Mouse (Mus musculus): Measurements from ENCODE around the gene Dok5.
A peak's percentile ranks its signal among the peaks of the same experiment; 100 is the strongest.

Gene Dok5

DNA sequence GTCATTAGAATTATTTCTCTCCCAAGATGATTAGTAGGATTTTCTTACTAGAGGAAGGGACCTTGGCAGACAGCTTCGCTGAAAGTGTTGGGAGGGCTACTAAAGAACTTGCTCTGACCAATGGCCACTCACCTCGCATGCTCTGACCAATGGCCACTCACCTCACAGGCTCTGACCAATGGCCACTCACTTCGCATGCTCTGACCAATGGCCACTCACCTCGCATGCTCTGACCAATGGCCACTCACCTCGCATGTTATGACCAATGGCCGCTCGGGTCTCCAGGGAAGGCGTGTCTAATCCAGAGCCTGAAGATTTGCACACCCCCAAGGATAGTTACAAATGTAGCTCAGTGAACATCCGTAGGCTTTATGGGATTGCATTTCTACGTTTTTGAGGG lies 131.6 kb downstream of the Dok5 start:
- no peak for DNase-seq

DNA sequence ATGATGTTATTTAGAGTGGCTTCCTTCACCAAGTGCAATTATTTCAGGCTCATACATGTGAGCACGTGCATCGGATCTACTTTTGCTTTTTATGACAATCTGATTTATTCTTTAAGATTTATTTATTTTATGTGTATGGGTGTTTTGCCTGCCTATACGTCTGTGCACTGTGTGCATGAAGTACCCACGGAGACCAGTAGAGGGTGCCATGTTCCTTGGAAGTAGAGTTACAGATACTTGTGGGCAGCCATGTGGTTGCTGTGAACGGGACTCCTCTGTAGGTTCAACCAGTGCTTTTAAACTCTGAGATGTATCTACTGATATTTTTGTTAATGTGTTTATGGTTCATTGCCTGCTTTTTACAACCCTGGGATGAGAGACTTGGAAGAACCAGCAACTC lies 132.4 kb downstream of the Dok5 start:
- no peak for DNase-seq

DNA sequence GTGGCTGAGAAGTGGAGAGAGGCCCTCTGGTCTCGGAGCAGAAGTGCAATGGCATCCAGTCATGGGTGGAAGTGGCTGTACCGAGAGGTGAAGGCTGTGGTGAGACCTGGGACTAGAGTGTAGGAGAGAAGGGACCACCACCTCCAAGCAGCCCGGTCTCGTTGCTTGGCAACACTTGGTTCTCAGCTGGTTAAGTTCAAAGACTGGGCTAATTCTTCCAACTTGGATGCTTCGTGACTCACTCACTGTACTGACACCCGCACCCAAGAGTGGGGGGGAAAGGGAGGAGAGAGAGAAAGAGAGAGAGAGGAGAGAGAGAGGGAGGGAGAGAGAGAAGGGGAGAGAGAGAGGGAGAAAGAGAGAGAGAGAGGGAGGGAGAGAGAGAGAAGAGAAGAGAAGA lies 133.2 kb downstream of the Dok5 start:
- no peak for DNase-seq

GRCm38 (mm10) chr2:170870566-170870965 lies 139.0 kb downstream of the Dok5 start:
- DNase-seq: no peak

GRCm38 (mm10) chr2:170871469-170871868 lies 139.9 kb downstream of the Dok5 start:
- DNase-seq: no peak

GRCm38 (mm10) chr2:170873382-170873781 lies 141.8 kb downstream of the Dok5 start:
- peak in 1 of 2 experiments; percentile 42 for DNase-seq

DNA sequence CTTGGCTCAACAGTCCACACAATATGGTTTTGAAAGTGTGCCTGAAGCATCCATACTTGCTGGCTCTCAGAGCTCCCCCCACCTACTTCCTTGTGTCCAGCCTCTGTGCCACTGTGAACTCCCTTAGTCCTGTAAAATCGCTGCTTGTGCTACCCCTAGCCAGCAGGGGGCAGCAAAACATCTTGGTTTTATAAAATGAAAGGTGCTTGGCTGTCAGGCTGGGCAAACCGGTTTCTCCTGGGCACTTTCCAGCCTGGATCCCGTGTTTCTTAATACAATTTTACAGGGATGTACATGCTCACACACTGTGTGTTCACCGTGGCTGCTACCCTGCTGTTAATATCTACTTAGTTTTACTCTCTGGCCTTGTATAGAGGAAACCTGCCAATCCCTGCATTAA lies 145.9 kb downstream of the Dok5 start:
- peak in 1 of 2 experiments; percentile 32 for DNase-seq

DNA sequence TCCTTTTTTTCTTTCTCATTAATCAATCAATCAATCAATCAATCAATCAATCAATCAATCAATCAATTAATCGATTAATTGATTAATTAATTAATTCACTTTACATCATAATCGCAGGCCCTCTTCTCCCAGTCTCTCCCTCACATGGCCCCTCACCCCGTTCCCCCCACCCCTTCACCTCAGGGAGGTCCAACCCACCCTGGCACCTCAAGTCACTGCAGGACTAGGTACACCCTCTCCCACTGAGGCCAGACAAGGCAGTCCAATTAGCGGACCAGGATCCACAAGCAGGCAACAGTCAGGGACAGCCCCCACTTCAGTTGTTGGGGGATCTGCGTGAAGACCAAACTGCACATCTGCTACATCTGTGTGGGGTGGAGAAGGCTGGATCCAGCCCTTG lies 146.3 kb downstream of the Dok5 start:
- DNase-seq: no peak

DNA sequence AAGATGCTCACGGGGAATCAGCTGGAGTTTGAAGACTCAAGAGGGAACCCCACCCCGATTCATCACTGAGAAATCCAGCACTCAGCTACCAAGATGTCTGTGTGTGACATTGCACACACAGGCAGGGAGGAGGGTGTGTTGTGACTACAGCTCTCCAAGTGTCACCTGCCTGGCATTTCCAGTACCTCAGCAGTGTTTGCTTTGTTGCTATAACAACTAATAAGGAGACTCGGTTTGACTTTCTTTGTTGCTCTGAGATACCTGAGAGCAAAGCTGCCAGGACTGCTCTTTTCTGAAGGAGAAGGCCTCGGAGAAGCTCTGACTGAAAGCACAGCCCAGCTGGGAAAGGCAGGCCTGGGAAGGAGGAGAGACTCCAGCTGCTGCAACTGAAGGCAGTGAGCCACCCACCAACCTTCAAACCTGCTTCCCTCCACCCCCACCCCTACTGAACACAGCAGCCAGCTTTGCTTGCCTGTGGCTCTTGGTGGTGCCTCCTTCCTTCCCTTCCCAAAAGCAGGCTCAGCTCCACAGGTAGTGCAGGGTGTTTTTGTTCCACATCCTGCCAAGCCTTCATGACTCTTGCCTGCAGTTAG lies 152.7 kb downstream of the Dok5 start:
- no peak for DNase-seq

GRCm38 (mm10) chr2:170887984-170888383 lies 156.4 kb downstream of the Dok5 start:
- DNase-seq: no peak

GRCm38 (mm10) chr2:170895096-170895495 lies 163.5 kb downstream of the Dok5 start:
- no peak for DNase-seq

DNA sequence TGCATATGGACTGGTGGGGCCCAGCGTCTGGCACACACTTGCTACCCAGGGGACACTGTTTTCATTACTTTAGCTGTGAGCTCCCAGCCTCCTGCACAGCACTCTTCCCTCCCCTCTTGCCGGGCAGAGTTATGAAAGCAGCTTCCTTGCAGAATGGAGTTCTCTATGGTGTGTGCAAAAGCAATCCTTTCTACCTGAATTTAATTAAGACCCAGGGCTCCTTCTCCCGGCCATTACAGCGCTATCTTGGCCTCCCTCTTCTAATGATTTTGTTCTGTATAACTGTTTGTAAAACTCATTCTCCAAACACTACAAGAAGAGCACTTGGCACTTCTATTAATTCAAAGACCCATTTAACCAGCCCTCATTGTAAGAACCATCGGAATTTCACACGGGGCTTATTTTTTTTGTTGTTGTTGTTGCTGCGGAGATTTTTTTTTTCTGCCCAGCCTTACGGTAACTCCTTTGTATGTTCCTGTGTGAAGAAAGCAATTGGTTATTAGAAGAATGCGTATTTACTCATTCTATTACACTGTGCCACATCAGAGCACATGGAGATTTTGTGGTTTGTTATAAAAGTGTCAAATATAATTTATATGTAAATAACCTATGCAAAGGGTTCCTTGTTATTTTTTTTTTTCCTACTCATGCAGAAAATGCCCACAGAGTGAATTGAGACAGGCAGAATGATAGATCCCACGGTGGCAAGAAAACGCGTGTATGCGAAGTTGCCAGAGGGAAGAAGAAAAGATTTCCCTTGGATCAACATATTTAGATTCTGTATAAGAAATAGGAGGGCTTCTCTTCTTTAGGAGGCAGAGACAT lies 170.8 kb downstream of the Dok5 start:
- DNase-seq: no peak

DNA sequence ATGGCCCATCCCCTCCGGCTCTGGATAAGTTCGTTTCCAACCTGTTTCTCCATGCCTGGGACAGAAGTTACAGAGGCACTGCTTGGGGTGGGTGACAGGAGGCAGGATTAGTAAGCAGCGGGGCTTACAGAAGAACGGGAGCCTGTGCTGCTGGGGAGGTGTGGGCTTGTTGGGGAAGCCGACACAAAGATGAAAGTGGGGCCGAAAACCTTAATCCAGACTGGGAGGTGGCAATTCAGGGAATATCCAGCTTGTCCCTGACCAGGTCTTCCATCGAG lies 171.4 kb downstream of the Dok5 start:
- no peak for DNase-seq

- no peak for DNase-seq
Measured at GRCm38 (mm10) chr2:170903367-170903766, 171.8 kb downstream of the Dok5 start.

DNA sequence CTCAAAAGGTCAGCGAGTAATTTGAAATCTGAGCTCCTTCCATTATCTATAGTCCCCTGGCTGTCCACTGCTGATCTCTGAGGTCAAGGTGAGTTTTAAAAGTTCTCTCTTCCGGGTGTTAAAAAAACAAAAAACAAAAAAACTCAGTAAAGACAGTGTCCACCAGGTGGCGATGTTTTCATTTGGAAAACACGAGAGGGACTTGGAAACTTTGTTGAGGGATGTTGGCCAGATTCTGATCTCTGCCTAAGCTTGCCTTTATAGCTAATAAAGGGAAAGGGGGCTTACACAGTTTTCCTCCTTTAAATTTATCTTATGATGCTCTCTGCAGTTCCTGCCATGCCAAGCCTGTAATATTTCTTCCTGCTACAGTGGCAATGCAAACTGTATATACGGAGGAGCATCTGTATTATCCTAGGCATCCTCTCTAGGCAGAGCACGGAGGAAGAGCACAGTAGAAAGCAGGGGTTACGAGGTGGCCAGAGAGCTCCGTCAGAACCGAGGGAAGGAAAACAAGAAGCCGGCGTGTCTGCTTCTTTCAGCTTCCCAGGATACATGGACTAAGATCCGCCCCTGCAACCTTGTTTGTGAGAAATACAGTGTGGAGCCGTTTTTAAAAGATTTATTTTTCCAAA lies 181.1 kb downstream of the Dok5 start:
- DNase-seq: no peak

DNA sequence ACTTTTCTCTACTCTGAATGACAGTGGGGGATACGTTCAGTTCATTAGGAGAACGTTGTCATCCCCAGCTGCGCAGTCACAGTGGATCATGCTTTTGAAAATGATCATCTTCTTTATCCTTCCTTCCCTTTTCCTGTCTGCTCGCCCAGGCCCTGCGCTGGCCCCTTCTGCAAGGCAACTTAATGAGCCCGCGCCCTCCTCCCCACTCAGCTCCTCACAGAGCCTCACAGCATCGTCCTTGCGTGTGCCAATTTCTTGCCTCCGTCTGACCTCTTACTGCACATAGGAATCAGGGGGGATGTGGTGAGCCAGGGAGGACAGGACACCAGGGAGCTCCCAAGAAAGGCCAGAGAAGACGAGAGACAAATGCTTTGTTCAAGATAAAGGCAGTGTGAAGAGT lies 182.3 kb downstream of the Dok5 start:
- no peak for DNase-seq

- no peak for DNase-seq
Measured at GRCm38 (mm10) chr2:170915646-170916045, 184.0 kb downstream of the Dok5 start.

DNA sequence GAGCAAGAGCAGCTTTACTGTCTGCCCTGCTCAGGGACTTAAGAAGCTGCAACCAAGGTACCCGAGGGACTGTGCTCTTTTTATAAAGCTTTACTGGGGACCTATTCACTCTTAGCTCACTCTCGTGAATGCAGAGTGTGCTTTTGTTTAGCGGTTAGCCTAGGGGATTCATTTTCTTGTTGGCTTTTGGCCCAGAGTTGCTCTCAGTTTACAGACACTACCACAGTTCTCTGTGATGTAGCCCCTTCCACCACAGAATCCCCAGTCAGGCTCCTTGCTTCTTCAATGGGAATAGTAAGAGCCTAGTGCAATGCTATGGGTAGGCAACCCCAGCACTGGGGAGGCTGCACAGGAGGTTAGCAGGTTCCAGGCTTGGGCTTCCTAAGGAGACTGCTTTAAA lies 190.7 kb downstream of the Dok5 start:
- no peak for DNase-seq

DNA sequence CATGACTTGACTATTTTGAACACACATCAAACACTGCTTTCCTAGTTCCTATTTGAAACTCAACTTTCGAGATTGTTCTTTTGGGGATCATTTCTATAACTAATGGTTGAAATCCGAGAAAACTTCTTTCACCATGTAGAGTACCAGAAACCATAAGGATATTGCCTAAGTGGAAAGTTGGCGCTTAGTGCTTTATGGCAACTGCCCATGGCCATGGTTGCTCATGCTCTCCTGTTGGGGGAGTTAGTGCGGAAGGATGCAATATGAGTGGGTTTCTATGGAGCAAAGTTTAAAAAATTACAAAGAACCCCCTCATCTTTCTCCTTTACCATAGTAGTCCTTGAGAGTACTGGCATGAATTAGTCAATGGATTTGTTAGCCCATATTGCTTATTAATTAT lies 192.5 kb downstream of the Dok5 start:
- DNase-seq: no peak

DNA sequence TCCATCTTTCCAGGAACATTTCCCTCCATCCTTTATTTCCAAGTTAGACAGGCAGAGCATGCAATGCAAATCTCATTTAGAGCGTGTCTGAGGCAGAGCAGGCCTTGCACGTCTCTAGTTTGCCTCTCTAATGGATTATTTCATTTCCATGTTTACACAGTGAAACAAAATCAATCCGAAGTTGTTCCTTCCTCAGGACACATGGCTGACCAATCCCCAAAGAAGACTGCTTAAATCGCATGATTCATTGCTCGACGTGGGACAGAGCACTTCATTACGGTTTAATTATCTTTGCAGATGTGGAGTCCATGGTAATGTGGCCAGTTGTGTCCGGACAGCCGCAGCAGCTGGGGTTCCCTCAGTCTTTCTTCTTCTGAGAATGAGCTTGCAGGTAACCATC lies 194.6 kb downstream of the Dok5 start:
- DNase-seq: no peak

All from spleen, adult 18-20 months (tissue).